Mouse (Mus musculus): Measurements from ENCODE around the gene Satl1. TPM values are rescaled to one million over a fixed set of nuclear protein-coding genes. Genes with fewer than 3 reads are reported as not detected.

The Satl1 gene
- not detected for total RNA-seq (2021)
- long read RNA-seq = 0 reads

DNA sequence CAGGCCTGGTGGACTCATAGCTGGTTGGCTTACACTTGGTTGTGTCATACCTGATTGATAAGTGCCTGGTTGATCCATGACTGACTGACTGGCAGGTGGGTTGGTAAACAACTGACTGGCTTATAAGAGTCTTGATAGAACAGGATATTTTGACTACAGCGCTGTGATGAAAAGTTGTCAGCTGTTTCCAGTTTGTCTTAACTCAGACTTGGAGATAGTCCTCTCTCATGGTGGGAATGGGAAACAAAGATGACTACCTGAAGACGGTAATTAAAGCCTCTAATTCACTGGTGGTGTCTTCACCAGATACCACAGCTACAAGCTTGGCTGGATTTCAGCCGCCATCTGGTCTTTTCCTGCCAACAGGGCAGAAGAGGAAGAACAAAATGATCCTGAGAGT lies at the start of gene Satl1:
Gene Satl1, minus strand, starts transcription at position 101 of the 400 bp plus-strand sequence.
- no peak for DNase-seq (ENCODE audit: low spot score in 2 of 2)

GRCm38 (mm10) chrX:112438064-112438463 lies 31.5 kb upstream of the Satl1 start:
- DNase-seq (ENCODE audit: low spot score in 2 of 2) = no peak

DNA sequence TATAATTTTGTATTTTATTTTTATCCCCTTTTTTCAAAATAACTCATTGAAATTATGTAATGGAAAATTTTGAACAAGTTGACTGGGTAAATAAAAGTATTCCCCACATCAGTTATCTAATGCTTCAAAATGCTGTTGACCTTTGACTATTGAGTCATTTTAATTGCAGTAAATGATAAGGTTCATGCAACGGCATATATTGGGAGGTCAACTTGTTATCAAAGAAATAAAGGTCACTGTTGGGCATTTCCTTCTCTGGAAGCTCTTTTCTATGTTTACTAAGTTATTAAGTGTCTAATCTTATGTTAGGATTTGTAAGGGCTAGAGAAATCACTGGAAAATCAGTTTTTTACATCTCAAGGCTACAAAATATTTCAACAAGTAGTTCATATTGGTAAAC lies 31.0 kb upstream of the Satl1 start:
- no peak for DNase-seq (ENCODE audit: low spot score in 2 of 2)

DNA sequence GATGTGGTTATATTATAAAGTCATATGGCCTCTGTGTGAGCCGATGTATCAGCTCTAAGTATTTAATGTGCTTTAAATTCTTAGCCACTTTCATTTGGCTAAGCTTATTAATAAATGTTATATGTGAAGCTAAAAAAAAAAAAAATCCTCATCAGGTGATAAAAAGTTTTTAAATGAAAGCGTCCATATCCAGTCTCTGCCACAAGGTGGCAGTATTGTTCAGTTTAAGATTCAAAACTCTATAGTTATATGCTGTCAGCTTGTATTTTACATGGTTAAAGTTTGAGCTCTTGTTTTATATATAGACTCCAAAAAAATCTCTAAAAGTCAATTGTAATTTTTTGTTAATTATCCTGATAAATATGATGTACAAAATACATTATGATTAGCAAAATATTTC lies 16.4 kb upstream of the Satl1 start:
- DNase-seq (ENCODE audit: low spot score in 2 of 2) = peak; percentile 6 to 22

- no peak for DNase-seq (ENCODE audit: low spot score in 2 of 2)
These were observed 5.7 kb upstream of the Satl1 start for GRCm38 (mm10) chrX:112412309-112412708.

DNA sequence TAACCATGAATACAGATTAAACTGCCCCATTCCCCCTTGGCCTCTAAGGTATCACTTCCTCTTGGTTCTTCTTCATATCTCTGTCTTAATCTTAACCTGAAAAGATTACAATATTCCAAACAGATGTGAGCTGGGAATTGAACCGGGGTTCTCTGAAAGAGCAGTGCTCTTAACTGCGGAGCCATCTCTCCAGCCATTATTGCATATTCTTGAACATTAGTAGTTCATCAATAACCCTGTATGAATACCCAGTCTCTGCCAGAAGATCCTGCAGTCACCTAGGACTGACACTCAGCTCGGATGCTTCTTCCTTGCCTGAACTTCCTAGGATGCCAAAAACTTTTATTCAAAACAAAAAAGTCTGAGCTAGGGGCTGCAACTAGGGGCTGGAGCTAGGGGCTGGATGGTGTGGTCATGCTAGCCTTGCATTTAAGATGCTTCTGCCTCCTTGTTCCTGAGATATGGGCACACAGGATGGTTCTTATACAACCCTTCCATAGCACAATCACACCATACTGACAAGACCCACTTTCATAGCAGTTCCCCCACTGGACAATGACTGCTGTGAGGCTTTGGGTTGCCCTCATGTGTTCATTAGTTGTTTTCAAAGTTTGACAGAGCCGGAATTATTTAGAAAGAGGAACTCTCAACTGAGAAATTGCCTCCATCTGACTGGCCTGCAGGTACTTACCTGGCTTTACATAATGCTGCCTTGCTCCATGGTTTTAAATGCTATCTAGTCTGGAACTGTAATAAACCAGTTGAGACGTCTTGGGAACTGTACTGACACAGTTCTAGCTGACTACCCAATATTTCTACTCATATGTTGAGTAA lies 35.8 kb downstream of the Satl1 start:
- DNase-seq (ENCODE audit: low spot score in 2 of 2) = peak; percentile 7 to 22

- DNase-seq (ENCODE audit: low spot score in 2 of 2) = peak in 1 of 2 experiments; percentile 8
These were observed 38.2 kb downstream of the Satl1 start for GRCm38 (mm10) chrX:112368426-112368825.

DNA sequence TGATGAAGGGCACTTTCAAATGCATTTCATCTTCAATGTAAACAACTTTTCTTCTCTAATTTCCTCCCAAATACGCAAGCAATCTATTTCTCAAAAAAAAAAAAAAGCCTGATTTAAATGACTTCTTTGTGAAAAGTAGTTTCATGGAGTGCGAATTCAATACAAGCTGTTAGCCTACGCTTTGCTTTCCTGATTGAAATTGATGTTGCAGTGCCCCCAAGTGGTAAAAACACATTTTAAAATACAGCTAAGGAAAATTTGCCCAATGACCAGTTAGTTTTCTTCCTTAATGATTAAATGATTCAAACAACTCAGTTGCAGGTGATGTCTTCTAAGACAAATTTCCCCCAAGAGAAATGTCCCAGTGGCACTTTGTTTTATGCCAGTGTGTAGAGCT lies 58.2 kb downstream of the Satl1 start:
- peak; percentile 8 to 18 for DNase-seq (ENCODE audit: low spot score in 2 of 2)

DNA sequence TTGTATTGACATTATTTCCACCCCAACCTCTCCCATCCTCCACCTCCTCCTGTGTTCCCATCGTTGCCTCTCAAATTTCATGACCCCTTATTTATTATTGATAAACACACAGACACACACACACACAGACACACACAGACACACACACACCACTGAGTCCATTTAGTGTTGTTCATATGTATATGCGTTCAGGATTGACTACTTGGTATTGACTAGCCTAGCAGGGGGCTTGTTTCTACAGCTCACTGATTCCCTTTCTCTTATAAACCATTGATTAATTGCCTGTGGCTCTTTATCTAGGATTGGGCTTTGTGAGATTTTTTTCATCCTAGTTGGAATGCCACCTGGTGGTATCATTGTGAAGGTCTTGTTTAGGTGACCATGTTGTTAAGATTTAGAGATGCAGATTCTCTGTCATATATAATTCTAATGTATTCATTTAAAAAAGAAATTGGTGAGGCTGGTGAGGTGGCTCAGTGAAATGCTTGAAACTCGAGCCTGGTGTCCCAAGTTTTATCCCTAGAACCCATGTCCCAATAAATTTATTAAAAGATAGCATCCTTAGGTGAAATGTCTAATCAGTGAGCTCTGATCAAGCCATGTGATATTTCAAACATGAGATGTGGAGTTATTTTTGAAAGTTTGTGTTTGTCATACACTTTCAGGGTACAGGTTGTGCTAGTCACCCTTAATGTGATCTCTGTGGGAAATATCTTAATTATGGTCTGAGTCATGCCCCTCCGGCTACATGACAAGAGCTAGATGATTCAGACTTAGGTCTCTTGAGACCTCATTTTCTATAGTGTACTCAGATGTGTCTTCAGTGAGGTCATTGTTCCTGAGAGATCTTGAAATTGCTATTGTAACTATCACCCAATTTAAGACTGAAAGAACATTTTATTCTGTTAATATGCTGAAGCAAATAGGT lies 58.8 kb downstream of the Satl1 start:
- no peak for DNase-seq (ENCODE audit: low spot score in 2 of 2)

GRCm38 (mm10) chrX:112339486-112339885 lies 67.1 kb downstream of the Satl1 start:
- DNase-seq (ENCODE audit: low spot score in 2 of 2) = no peak

Other genes starting within 250 kb of the Satl1 start
- not detected for gene 4933403O08Rik, start 167.7 kb downstream of the Satl1 start, total RNA-seq (2021)
- 1 to 10 TPM; 5.4 to 6.8 TPM for gene Apool, start 95.4 kb downstream of the Satl1 start, total RNA-seq (2021)
- not detected for gene 2010106E10Rik, start 88.5 kb upstream of the Satl1 start, total RNA-seq (2021)
- gene Zfp711, start 193.7 kb upstream of the Satl1 start, total RNA-seq (2021) = 10 to 100 TPM; 21.5 to 22.0 TPM